Mouse (Mus musculus) G1E (cell line): ENCODE measurements around the gene Nkx2-5. TPM values are rescaled to one million over a fixed set of nuclear protein-coding genes. Genes with fewer than 3 reads are reported as not detected.

Source experiments
- ATAC-seq: 2 replicates; pipeline ENCODE4 v1.8.0; 2016; ENCODE audit warnings: mild to moderate bottlenecking; ENCODE audit not compliant: insufficient number of reproducible peaks, poor library complexity, low FRiP score, severe bottlenecking; ENCODE audit errors: extremely low read depth
- DNase-seq: peaks from one replicate; pipeline ENCODE4 v3.0.0; 2012; ENCODE audit warnings: low spot score
- H3K27me3 ChIP-seq: 2 replicates; pipeline ENCODE4 v1.6.1; 2012; ENCODE audit warnings: mild to moderate bottlenecking, low read length, inconsistent platforms; ENCODE audit not compliant: insufficient read depth
- H3K36me3 ChIP-seq: replicated peaks from 2 replicates; pipeline ENCODE3; 2012; ENCODE audit warnings: mild to moderate bottlenecking, inconsistent platforms
- H3K4me1 ChIP-seq: 2 replicates; pipeline ENCODE4 v1.6.1; 2012; ENCODE audit warnings: low read depth, low read length, inconsistent platforms, mixed read lengths; ENCODE audit not compliant: insufficient read depth
- H3K4me3 ChIP-seq: 2 replicates; pipeline ENCODE4 v1.5.1; 2012; ENCODE audit warnings: low read depth, mild to moderate bottlenecking, inconsistent platforms, low read length, moderate library complexity, mixed read lengths
- H3K9me3 ChIP-seq: replicated peaks from 2 replicates; pipeline ENCODE4 v1.6.1; 2012; ENCODE audit warnings: inconsistent platforms
- CTCF ChIP-seq: IDR thresholded peaks from 2 replicates; pipeline ENCODE4 v1.5.1; 2012; ENCODE audit warnings: low read depth, low read length, inconsistent platforms, mixed read lengths
- GATA1 ChIP-seq: IDR thresholded peaks from 2 replicates; pipeline ENCODE4 v1.6.1; 2012; ENCODE audit warnings: borderline replicate concordance, low read length, inconsistent platforms, mixed read lengths
- GATA2 ChIP-seq: IDR thresholded peaks from 2 replicates; pipeline ENCODE4 v1.6.1; 2012; ENCODE audit warnings: low read depth, low read length, inconsistent platforms, borderline replicate concordance
- POLR2AphosphoS5 ChIP-seq: IDR thresholded peaks from 2 replicates; pipeline ENCODE4 v1.6.1; 2012; ENCODE audit warnings: low read depth, low read length, inconsistent platforms; ENCODE audit not compliant: insufficient replicate concordance
- TAL1 ChIP-seq: conservative IDR thresholded peaks from 2 replicates; pipeline ENCODE4 v1.6.1; 2012; ENCODE audit warnings: low read depth, low read length, inconsistent platforms, mixed read lengths
- polyA plus RNA-seq: library from polyadenylated mRNA; stranded (reverse); fragments of >175 nt; gene quantifications from 2 replicates; pipeline ENCODE4 v1.2.3, GENCODE M21; 2012
- total RNA-seq, 2 experiments: library from RNA; stranded (forward) in 1 of 2; stranded (reverse) in 1 of 2; fragments of 200-1000 nt in 1 of 2; fragments of >200 nt in 1 of 2; fragmentation: Nextera tagmentation in 1 of 2; gene quantifications; 2 replicates each; pipeline ENCODE4 v1.2.3; 2014 to 2017

Gene Nkx2-5
- total RNA-seq (2014; fragmentation: Nextera tagmentation) (not detected in 2 replicates), total RNA-seq (2017) (not detected in 2 replicates), polyA plus RNA-seq (not detected in 2 replicates)

DNA sequence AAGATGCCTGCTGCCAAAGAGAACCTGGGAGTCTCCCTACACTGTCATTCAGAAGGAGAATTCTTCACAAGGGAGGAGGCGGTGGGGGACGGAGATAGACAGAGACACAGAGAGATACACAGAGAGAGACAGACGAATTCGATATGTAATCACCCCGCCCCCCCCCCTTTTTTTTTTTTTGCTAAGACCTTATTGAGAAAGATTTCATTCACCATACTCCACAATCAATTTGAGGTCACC is at the start of gene Nkx2-5:
Gene Nkx2-5, minus strand, starts transcription at position 101 of the 240 bp plus-strand sequence.
- TF ChIP-seq POLR2AphosphoS5, result no peak
- Histone ChIP-seq H3K9me3 (peaks cover 4% of the 10 kb centered on the region), H3K4me1 (no peaks in the 10 kb centered on the region), H3K27me3 (peaks cover 35% of the 10 kb centered on the region), H3K4me3 (no peak within 1 kb of the TSS), H3K36me3 (no peaks in the 10 kb centered on the region)
- DNase-seq, result no peak
- no peak for ATAC-seq

GRCm38 (mm10) chr17:26894342-26894741 is 49.5 kb upstream of the Nkx2-5 start:
- Histone ChIP-seq H3K9me3 (peaks cover 3% of the 10 kb centered on the region), H3K4me3 (no peak overlapping the region), H3K4me1 (peaks cover 4% of the 10 kb centered on the region), H3K27me3 (peaks cover 52% of the 10 kb centered on the region), H3K36me3 (no peaks in the 10 kb centered on the region)
- ATAC-seq, result no peak
- DNase-seq, result no peak
- TF ChIP-seq CTCF (no peak), GATA1 (no peak), TAL1 (no peak), GATA2 (no peak), POLR2AphosphoS5 (no peak)

- no peaks in the 10 kb centered on the region for H3K36me3 ChIP-seq
- DNase-seq, result no peak
- H3K4me3 ChIP-seq, result no peak overlapping the region
- H3K9me3 ChIP-seq, result peaks cover 3% of the 10 kb centered on the region
- peaks cover 46% of the 10 kb centered on the region for H3K27me3 ChIP-seq
- H3K4me1 ChIP-seq, result peaks cover 11% of the 10 kb centered on the region
- ATAC-seq, result no peak
- TF ChIP-seq CTCF (no peak), POLR2AphosphoS5 (no peak), GATA2 (no peak), GATA1 (no peak), TAL1 (no peak)
Measured at GRCm38 (mm10) chr17:26893492-26893891, 48.7 kb upstream of the Nkx2-5 start.

GRCm38 (mm10) chr17:26892635-26893375 is 48.0 kb upstream of the Nkx2-5 start:
- Histone ChIP-seq H3K27me3 (peaks cover 42% of the 10 kb centered on the region), H3K36me3 (no peaks in the 10 kb centered on the region), H3K9me3 (peaks cover 3% of the 10 kb centered on the region), H3K4me1 (peaks cover 14% of the 10 kb centered on the region), H3K4me3 (no peak overlapping the region)
- TF ChIP-seq CTCF (no peak), GATA2 (no peak), TAL1 (no peak), POLR2AphosphoS5 (no peak), GATA1 (no peak)
- ATAC-seq (no peak), DNase-seq (no peak)

GRCm38 (mm10) chr17:26887926-26888325 is 43.1 kb upstream of the Nkx2-5 start:
- TF ChIP-seq CTCF (no peak), TAL1 (no peak), POLR2AphosphoS5 (no peak), GATA2 (no peak), GATA1 (no peak)
- Histone ChIP-seq H3K4me3 (no peak overlapping the region), H3K27me3 (peaks cover 7% of the 10 kb centered on the region), H3K4me1 (peaks cover 44% of the 10 kb centered on the region), H3K36me3 (peaks cover 16% of the 10 kb centered on the region), H3K9me3 (no peaks in the 10 kb centered on the region)
- ATAC-seq, result no peak
- no peak for DNase-seq

DNA sequence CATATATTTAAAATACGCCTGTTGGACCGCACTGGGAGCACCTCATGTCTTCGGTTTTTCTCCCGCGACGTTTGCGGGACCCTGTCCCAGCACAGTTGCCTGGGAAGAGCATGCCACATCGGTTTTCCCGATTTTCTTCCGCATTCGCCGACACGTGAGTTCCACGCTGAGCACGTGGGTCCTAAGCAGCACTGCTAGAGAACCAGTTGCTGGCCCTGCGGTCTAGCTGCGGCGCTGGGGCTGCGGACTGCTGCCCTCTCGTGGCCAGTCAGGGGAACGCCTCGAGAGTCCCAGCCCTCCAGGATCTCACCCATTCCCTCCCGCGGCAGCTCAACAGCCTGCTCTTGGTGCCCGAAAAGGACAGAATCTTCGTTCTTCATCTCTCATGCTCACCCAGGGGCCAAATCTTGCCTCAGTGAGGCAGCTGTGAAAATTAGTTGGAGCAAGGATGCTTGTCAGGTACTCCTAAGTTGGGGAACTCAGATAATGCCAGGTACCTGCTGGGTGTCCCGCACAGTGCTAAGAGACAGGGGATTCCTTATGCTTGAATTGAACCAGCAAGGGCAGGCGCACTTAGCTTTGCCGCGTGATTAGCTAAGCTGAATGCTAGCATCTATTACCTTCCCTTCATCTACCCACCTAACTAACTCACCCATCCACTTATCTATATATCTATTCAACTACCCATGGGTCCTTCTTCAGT is 41.4 kb upstream of the Nkx2-5 start:
- no peaks in the 10 kb centered on the region for H3K27me3 ChIP-seq
- peak overlapping the region; percentile 74 for H3K4me3 ChIP-seq
- H3K9me3 ChIP-seq, result peaks cover 2% of the 10 kb centered on the region; the same call in 1 of the 2 replicates
- peaks cover 33% of the 10 kb centered on the region for H3K36me3 ChIP-seq
- peaks cover 44% of the 10 kb centered on the region for H3K4me1 ChIP-seq
- peak; percentile 89 for DNase-seq
- ATAC-seq, result peak; percentile 61; the same call in 1 of the 2 replicates
- no peak for TF ChIP-seq GATA1
- no peak for TF ChIP-seq GATA2
- TF ChIP-seq CTCF, result peak; percentile 97
- TF ChIP-seq POLR2AphosphoS5, result no peak
- TF ChIP-seq TAL1, result no peak
